Mouse (Mus musculus): Measurements from ENCODE around the gene Plcxd2.

GRCm38 (mm10) chr16:45940701-45941100 lies 69.3 kb downstream of the Plcxd2 start:
- TF ChIP-seq CTCF (IDR thresholded peaks at IDR 0.05; ENCODE audit: control insufficient read depth, insufficient read depth, insufficient read length) (no peak), MYOD1 (IDR thresholded peaks at IDR 0.05; ENCODE audit: control insufficient read depth, insufficient read length, low read depth) (no peak), MYOG (IDR thresholded peaks at IDR 0.05; ENCODE audit: control insufficient read depth, extremely low read depth, insufficient read length) (no peak), MAX (IDR thresholded peaks at IDR 0.05) (no peak)
